Mouse (Mus musculus): Measurements from ENCODE around the gene Wdr41. TPM values are rescaled to one million over a fixed set of nuclear protein-coding genes. Genes with fewer than 3 reads are reported as not detected.
A peak's percentile ranks its signal among the peaks of the same experiment; 100 is the strongest.

Wdr41 gene
- polyA plus RNA-seq, 1 experiment from 2014 or later = 27.0 TPM

GRCm38 (mm10) chr13:95034715-95035114 lies 58.6 kb downstream of the Wdr41 start:
- no peak overlapping the region for H3K27ac ChIP-seq (replicated peaks)
- H3K27me3 ChIP-seq = no peaks in the 10 kb centered on the region
- no peaks in the 10 kb centered on the region for H3K36me3 ChIP-seq
- no peaks in the 10 kb centered on the region for H3K9me3 ChIP-seq (replicated peaks)
- no peak overlapping the region for H3K9ac ChIP-seq
- ATAC-seq (ENCODE audit: insufficient number of reproducible peaks, low FRiP score, low TSS enrichment, low read depth) = no peak
- 79% methylated on average over 2 of the region's 2 CpGs for WGBS
- H3K4me2 ChIP-seq (replicated peaks) = no peak overlapping the region
- no peaks in the 10 kb centered on the region for H3K4me1 ChIP-seq
- H3K4me3 ChIP-seq (replicated peaks) = no peak overlapping the region

- no peak overlapping the region for H3K4me2 ChIP-seq (replicated peaks)
- H3K9ac ChIP-seq = no peak overlapping the region
- no peaks in the 10 kb centered on the region for H3K9me3 ChIP-seq (replicated peaks)
- WGBS = 70% methylated on average over 4 of the region's 4 CpGs
- H3K36me3 ChIP-seq = no peaks in the 10 kb centered on the region
- no peak for ATAC-seq (ENCODE audit: insufficient number of reproducible peaks, low FRiP score, low TSS enrichment, low read depth)
- H3K27ac ChIP-seq (replicated peaks) = no peak overlapping the region
- H3K4me1 ChIP-seq = no peaks in the 10 kb centered on the region
- H3K27me3 ChIP-seq = no peaks in the 10 kb centered on the region
- no peak overlapping the region for H3K4me3 ChIP-seq (replicated peaks)
These were observed 62.1 kb downstream of the Wdr41 start for GRCm38 (mm10) chr13:95038200-95038599.

GRCm38 (mm10) chr13:95040140-95040738 lies 64.1 kb downstream of the Wdr41 start:
- Histone ChIP-seq H3K27me3 (no peaks in the 10 kb centered on the region), H3K4me3 (replicated peaks) (no peak overlapping the region), H3K9ac (no peak overlapping the region), H3K4me2 (replicated peaks) (no peak overlapping the region), H3K4me1 (no peaks in the 10 kb centered on the region), H3K36me3 (no peaks in the 10 kb centered on the region), H3K27ac (replicated peaks) (no peak overlapping the region), H3K9me3 (replicated peaks) (no peaks in the 10 kb centered on the region)
- WGBS = 67% methylated on average over 9 of the region's 9 CpGs
- ATAC-seq (ENCODE audit: insufficient number of reproducible peaks, low FRiP score, low TSS enrichment, low read depth) = no peak

GRCm38 (mm10) chr13:95044108-95044507 lies 68.0 kb downstream of the Wdr41 start:
- no peak for ATAC-seq (ENCODE audit: insufficient number of reproducible peaks, low FRiP score, low TSS enrichment, low read depth)
- Histone ChIP-seq H3K4me1 (no peaks in the 10 kb centered on the region), H3K9ac (no peak overlapping the region), H3K9me3 (replicated peaks) (no peaks in the 10 kb centered on the region), H3K27ac (replicated peaks) (no peak overlapping the region), H3K4me3 (replicated peaks) (no peak overlapping the region), H3K36me3 (no peaks in the 10 kb centered on the region), H3K4me2 (replicated peaks) (no peak overlapping the region), H3K27me3 (no peaks in the 10 kb centered on the region)
- WGBS = 26% methylated on average over 1 of the region's 1 CpGs

GRCm38 (mm10) chr13:95050398-95050797 lies 74.3 kb downstream of the Wdr41 start:
- Histone ChIP-seq H3K36me3 (no peaks in the 10 kb centered on the region), H3K27me3 (no peaks in the 10 kb centered on the region), H3K4me2 (replicated peaks) (no peak overlapping the region), H3K27ac (replicated peaks) (no peak overlapping the region), H3K9me3 (replicated peaks) (no peaks in the 10 kb centered on the region), H3K9ac (no peak overlapping the region), H3K4me1 (no peaks in the 10 kb centered on the region), H3K4me3 (replicated peaks) (no peak overlapping the region)
- 79% methylated on average over 4 of the region's 4 CpGs for whole genome bisulfite sequencing
- ATAC-seq (ENCODE audit: insufficient number of reproducible peaks, low FRiP score, low TSS enrichment, low read depth) = no peak

- Histone ChIP-seq H3K4me2 (replicated peaks) (no peak overlapping the region), H3K9me3 (replicated peaks) (no peaks in the 10 kb centered on the region), H3K27me3 (no peaks in the 10 kb centered on the region), H3K9ac (no peak overlapping the region), H3K27ac (replicated peaks) (no peak overlapping the region), H3K4me1 (no peaks in the 10 kb centered on the region), H3K4me3 (replicated peaks) (no peak overlapping the region), H3K36me3 (no peaks in the 10 kb centered on the region)
- no peak for ATAC-seq (ENCODE audit: insufficient number of reproducible peaks, low FRiP score, low TSS enrichment, low read depth)
- 92% methylated on average over 3 of the region's 3 CpGs for WGBS
These were observed 76.3 kb downstream of the Wdr41 start for GRCm38 (mm10) chr13:95052421-95052820.

GRCm38 (mm10) chr13:95055742-95056388 lies 79.7 kb downstream of the Wdr41 start:
- H3K27me3 ChIP-seq = no peaks in the 10 kb centered on the region
- H3K4me3 ChIP-seq (replicated peaks) = no peak overlapping the region
- no peaks in the 10 kb centered on the region for H3K36me3 ChIP-seq
- H3K4me1 ChIP-seq = no peaks in the 10 kb centered on the region
- H3K9ac ChIP-seq = no peak overlapping the region
- 0 out of 2 replicates have a peak overlapping the region, but pooled peaks have one; percentile 3 for H3K27ac ChIP-seq (replicated peaks)
- peak; percentile 69 for ATAC-seq (ENCODE audit: insufficient number of reproducible peaks, low FRiP score, low TSS enrichment, low read depth)
- H3K9me3 ChIP-seq (replicated peaks) = no peaks in the 10 kb centered on the region
- H3K4me2 ChIP-seq (replicated peaks) = no peak overlapping the region
- WGBS = 48% methylated on average over 1 of the region's 1 CpGs

GRCm38 (mm10) chr13:95056501-95057280 lies 80.5 kb downstream of the Wdr41 start:
- Histone ChIP-seq H3K9ac (no peak overlapping the region), H3K36me3 (no peaks in the 10 kb centered on the region), H3K4me2 (replicated peaks) (no peak overlapping the region), H3K4me1 (no peaks in the 10 kb centered on the region), H3K27me3 (no peaks in the 10 kb centered on the region), H3K9me3 (replicated peaks) (no peaks in the 10 kb centered on the region), H3K4me3 (replicated peaks) (no peak overlapping the region), H3K27ac (replicated peaks) (no peak overlapping the region)
- ATAC-seq (ENCODE audit: insufficient number of reproducible peaks, low FRiP score, low TSS enrichment, low read depth) = no peak
- 73% methylated on average over 11 of the region's 11 CpGs for WGBS

- Histone ChIP-seq H3K36me3 (no peaks in the 10 kb centered on the region), H3K9me3 (replicated peaks) (no peaks in the 10 kb centered on the region), H3K4me3 (replicated peaks) (no peak overlapping the region), H3K4me2 (replicated peaks) (no peak overlapping the region), H3K27ac (replicated peaks) (no peak overlapping the region), H3K9ac (no peak overlapping the region), H3K27me3 (no peaks in the 10 kb centered on the region), H3K4me1 (no peaks in the 10 kb centered on the region)
- WGBS = 73% methylated on average over 4 of the region's 4 CpGs
- ATAC-seq (ENCODE audit: insufficient number of reproducible peaks, low FRiP score, low TSS enrichment, low read depth) = no peak
These were observed 82.7 kb downstream of the Wdr41 start for GRCm38 (mm10) chr13:95058885-95059284.

- Histone ChIP-seq H3K27me3 (no peaks in the 10 kb centered on the region), H3K27ac (replicated peaks) (no peak overlapping the region), H3K4me1 (no peaks in the 10 kb centered on the region), H3K36me3 (no peaks in the 10 kb centered on the region), H3K9me3 (replicated peaks) (no peaks in the 10 kb centered on the region), H3K4me2 (replicated peaks) (no peak overlapping the region), H3K4me3 (replicated peaks) (no peak overlapping the region), H3K9ac (no peak overlapping the region)
- ATAC-seq (ENCODE audit: insufficient number of reproducible peaks, low FRiP score, low TSS enrichment, low read depth) = no peak
- 71% methylated on average over 4 of the region's 4 CpGs for WGBS
These were observed 87.4 kb downstream of the Wdr41 start for GRCm38 (mm10) chr13:95063390-95064017.

- Histone ChIP-seq H3K9me3 (replicated peaks) (no peaks in the 10 kb centered on the region), H3K36me3 (no peaks in the 10 kb centered on the region), H3K4me3 (replicated peaks) (no peak overlapping the region), H3K27me3 (no peaks in the 10 kb centered on the region), H3K9ac (no peak overlapping the region), H3K4me2 (replicated peaks) (no peak overlapping the region), H3K27ac (replicated peaks) (no peak overlapping the region), H3K4me1 (no peaks in the 10 kb centered on the region)
- ATAC-seq (ENCODE audit: insufficient number of reproducible peaks, low FRiP score, low TSS enrichment, low read depth) = no peak
- 51% methylated on average over 6 of the region's 6 CpGs for WGBS
These were observed 91.7 kb downstream of the Wdr41 start for GRCm38 (mm10) chr13:95067854-95068253.

Measured in embryonic facial prominence, embryonic 15.5 days (tissue).